In genomic region chr10:87747846-87748552, GRCm38 (mm10) we compare ENCODE assay signal across 19 mouse cellular contexts.
"Had no signal": no experiment of that assay in that cellular context is flagged by ENCODE, and none has a peak within 500 bp of the region (broad histone marks: within the 10 kb centered on the region; RNA-seq: fewer than 3 reads in every experiment).

No protein-coding gene starts in this region.

- H3K27ac ChIP-seq: liver, embryonic 13.5 days; liver, embryonic 15.5 days; midbrain, embryonic 10.5 days; midbrain, embryonic 12.5 days; neural tube, embryonic 12.5 days had no signal

- H3K4me3 ChIP-seq: liver, embryonic 13.5 days; liver, embryonic 15.5 days; midbrain, embryonic 10.5 days; midbrain, embryonic 12.5 days; myocyte; neural tube, embryonic 12.5 days had no signal

- H3K9me3 ChIP-seq: liver, embryonic 13.5 days; liver, embryonic 15.5 days; midbrain, embryonic 10.5 days; midbrain, embryonic 12.5 days; neural tube, embryonic 12.5 days had no signal

- H3K9ac ChIP-seq: liver, embryonic 13.5 days; liver, embryonic 15.5 days; lung, embryonic 14.5 days; midbrain, embryonic 12.5 days; neural tube, embryonic 12.5 days had no signal

- H3K4me1 ChIP-seq: liver, embryonic 13.5 days; liver, embryonic 15.5 days; midbrain, embryonic 12.5 days; neural tube, embryonic 12.5 days had no signal

- ATAC-seq: midbrain, embryonic 16.5 days had no signal

- H3K36me3 ChIP-seq: liver, embryonic 13.5 days; liver, embryonic 15.5 days; midbrain, embryonic 10.5 days; midbrain, embryonic 12.5 days; neural tube, embryonic 12.5 days had no signal

- H3K4me2 ChIP-seq: liver, embryonic 11.5 days; liver, embryonic 13.5 days; liver, embryonic 15.5 days; lung, embryonic 14.5 days; midbrain, embryonic 12.5 days; neural tube, embryonic 12.5 days had no signal

- DNase-seq: liver, embryonic 13.5 days; lung, adult 18-20 months; lung, embryonic 14.5 days; lung, postnatal 10 days; lung, postnatal 4 days; right cerebral cortex, adult 18-20 months; right cerebral cortex, postnatal 25 days; right cerebral cortex, postnatal 4 days; spleen, adult 18-20 months; thymus, adult 18-20 months; thymus, postnatal 14 days; thymus, postnatal 36 days had no signal

- H3K27me3 ChIP-seq: liver, embryonic 13.5 days; liver, embryonic 15.5 days; midbrain, embryonic 12.5 days; neural tube, embryonic 12.5 days had no signal
